Mouse (Mus musculus) bone marrow macrophage, adult 2 months (primary cell): Measurements from ENCODE around the gene 1700029P11Rik.

Experiments used
- CTCF ChIP-seq: IDR thresholded peaks from 2 replicates; pipeline ENCODE4 v1.5.1; 2012; ENCODE audit warnings: low read depth, mild to moderate bottlenecking, low read length, moderate library complexity
- POLR2A ChIP-seq: IDR thresholded peaks from 2 replicates; pipeline ENCODE4 v1.6.1; 2012; ENCODE audit warnings: mild to moderate bottlenecking, low read depth, low read length, borderline replicate concordance

- no peak for TF ChIP-seq CTCF
- no peak for TF ChIP-seq POLR2A
Measured at GRCm38 (mm10) chr15:81936679-81937078, 43.7 kb upstream of the 1700029P11Rik start, which contains the start of gene Csdc2.
